Mouse (Mus musculus): ENCODE measurements around the gene Jak3. TPM values are rescaled to one million over a fixed set of nuclear protein-coding genes. Genes with fewer than 3 reads are reported as not detected.
"Not testable (repeated sequence)": the region's sequence is repeated elsewhere in the genome, so short reads cannot be mapped to it uniquely, and the experiment has no call there.

The Jak3 gene
- total RNA-seq, 2 experiments from 2014 or later = 14.3 to 15.0 TPM

GRCm38 (mm10) chr8:71716561-71717053 lies 40.5 kb downstream of the Jak3 start:
- no peak for DNase-seq
- intact Hi-C loops (cut with DNase I) = no loop called here

GRCm38 (mm10) chr8:71717096-71717495 lies 41.0 kb downstream of the Jak3 start:
- no peak for DNase-seq
- intact Hi-C loops (cut with DNase I) = no loop called here

GRCm38 (mm10) chr8:71718252-71718651 lies 42.2 kb downstream of the Jak3 start:
- intact Hi-C loops (cut with DNase I) = no loop called here
- DNase-seq = no peak

- DNase-seq = peak; percentile 74 to 77
- intact Hi-C loops (cut with DNase I) = no loop called here
These were observed 43.1 kb downstream of the Jak3 start for GRCm38 (mm10) chr8:71719218-71719617.

GRCm38 (mm10) chr8:71719928-71720457 lies 43.9 kb downstream of the Jak3 start:
- intact Hi-C loops (cut with DNase I) = no loop called here
- no peak for DNase-seq

GRCm38 (mm10) chr8:71723047-71723551 lies 47.0 kb downstream of the Jak3 start:
- intact Hi-C loops (cut with DNase I) = no loop called here

GRCm38 (mm10) chr8:71724389-71724788 lies 48.3 kb downstream of the Jak3 start:
- intact Hi-C loops (cut with DNase I) = no loop called here
- DNase-seq = no peak

More at GRCm38 (mm10) chr8:71723047-71723551, 47.0 kb downstream of the Jak3 start:
- no peak for DNase-seq

GRCm38 (mm10) chr8:71725122-71725924 lies 49.2 kb downstream of the Jak3 start, which contains the start of gene Fcho1:
Gene Fcho1 (minus strand): TSS chr8:71725716.
- intact Hi-C loops (cut with DNase I) = no loop called here
- DNase-seq = peak; percentile 69 to 81

- DNase-seq = peak in 1 of 2 experiments; percentile 26
- intact Hi-C loops (cut with DNase I) = no loop called here
These were observed 52.2 kb downstream of the Jak3 start for GRCm38 (mm10) chr8:71728240-71728785.

GRCm38 (mm10) chr8:71728826-71729620 lies 52.9 kb downstream of the Jak3 start:
- no peak for DNase-seq
- intact Hi-C loops (cut with DNase I) = no loop called here

GRCm38 (mm10) chr8:71731652-71732230 lies 55.6 kb downstream of the Jak3 start:
- intact Hi-C loops (cut with DNase I) = loop anchor here (1.0 to 5.0 kb wide), 3 partner anchors 22 to 289 kb away; no protein-coding TSS in a partner anchor
- DNase-seq = peak; percentile 64 to 67

- DNase-seq; intact Hi-C loops (cut with DNase I): not testable (repeated sequence)
These were observed 62.2 kb downstream of the Jak3 start for GRCm38 (mm10) chr8:71738316-71738715.

Small RNA genes lying within 50 kb of the gene (microRNA-seq; reads per million reads assigned to microRNA genes)
- 0 reads per million in 2 experiments for gene Mir6769b

Other genes starting within 250 kb of the Jak3 start
- gene Abhd8, start 212.6 kb upstream of the Jak3 start, total RNA-seq (2021) = 10 to 100 TPM; 31.7 to 34.6 TPM
- 100 to 1,000 TPM; 103 to 116 TPM for gene Mrpl34, start 211.3 kb upstream of the Jak3 start, total RNA-seq (2021)
- gene Dda1, start 207.1 kb upstream of the Jak3 start, total RNA-seq (2021) = 10 to 100 TPM; 37.8 to 39.1 TPM
- gene Ano8, start 190.3 kb upstream of the Jak3 start, total RNA-seq (2021) = 10 to 100 TPM; 14.6 to 15.3 TPM
- 10 to 100 TPM; 19.7 to 22.1 TPM for gene Gtpbp3, start 188.2 kb upstream of the Jak3 start, total RNA-seq (2021)
- 10 to 100 TPM; 21.8 to 22.0 TPM for gene Plvap, start 164.5 kb upstream of the Jak3 start, total RNA-seq (2021)
- gene Ccdc194, start 150.6 kb upstream of the Jak3 start, total RNA-seq (2021) = under 1 TPM in 1 of 2 experiments, not detected in 1; 0.17 TPM
- gene Bst2, start 138.8 kb upstream of the Jak3 start, total RNA-seq (2021) = 10 to 100 TPM; 13.0 to 13.5 TPM
- 10 to 100 TPM; 30.2 to 32.5 TPM for gene Mvb12a, start 133.4 kb upstream of the Jak3 start, total RNA-seq (2021)
- under 1 TPM in 1 of 2 experiments, not detected in 1; 0.27 TPM for gene Tmem221, start 117.4 kb upstream of the Jak3 start, total RNA-seq (2021)
- gene Nxnl1, start 109.7 kb upstream of the Jak3 start, total RNA-seq (2021) = under 1 TPM in 1 of 2 experiments, not detected in 1; 0.12 TPM
- 100 to 1,000 TPM; 118 to 120 TPM for gene Slc27a1, start 107.4 kb upstream of the Jak3 start, total RNA-seq (2021)
- 10 to 100 TPM; 78.8 to 87.3 TPM for gene Pgls, start 84.1 kb upstream of the Jak3 start, total RNA-seq (2021)
- 1 to 10 TPM in 1 of 2 experiments, under 1 TPM in 1; 0.81 to 1.3 TPM for gene Fam129c, start 78.6 kb upstream of the Jak3 start, total RNA-seq (2021)
- 10 to 100 TPM; 46.3 to 54.9 TPM for gene Colgalt1, start 65.3 kb upstream of the Jak3 start, total RNA-seq (2021)
- 1 to 10 TPM; 1.1 to 1.5 TPM for gene Unc13a, start 4.5 kb upstream of the Jak3 start, total RNA-seq (2021)
- 1 to 10 TPM; 5.1 to 5.4 TPM for gene Insl3, start 12.9 kb downstream of the Jak3 start, total RNA-seq (2021)
- 10 to 100 TPM; 12.0 to 12.2 TPM for gene B3gnt3, start 25.5 kb downstream of the Jak3 start, total RNA-seq (2021)
- gene Fcho1, start 49.4 kb downstream of the Jak3 start, total RNA-seq (2021) = 1 to 10 TPM; 1.3 to 2.4 TPM
- gene Zfp709, start 205.7 kb downstream of the Jak3 start, total RNA-seq (2021) = 1 to 10 TPM; 6.7 to 8.5 TPM
- gene Zfp882, start 232.3 kb downstream of the Jak3 start, total RNA-seq (2021) = 1 to 10 TPM; 3.0 to 4.4 TPM
- 10 to 100 TPM; 27.3 to 32.6 TPM for gene Zfp617, start 232.3 kb downstream of the Jak3 start, total RNA-seq (2021)

Measured in heart, postnatal 10 days (tissue).